Mouse (Mus musculus) MEL (cell line): ENCODE measurements around the gene Ccdc171.
A peak's percentile ranks its signal among the peaks of the same experiment; 100 is the strongest.

Experiments
- BHLHE40 ChIP-seq: IDR thresholded peaks from 2 replicates; pipeline ENCODE4 v1.6.1; 2012; ENCODE audit warnings: low read depth, mild to moderate bottlenecking, inconsistent platforms, low read length, improper control_type of control experiment, borderline replicate concordance
- CTCF ChIP-seq, 3 experiments: IDR thresholded peaks in 2 of 3; conservative IDR thresholded peaks in 1 of 3; 2 replicates each; pipeline ENCODE4 v1.5.1; 2011 to 2012; ENCODE audit warnings: low read length in 3 of 3, low read depth in 2 of 3, mild to moderate bottlenecking in 2 of 3, improper control_type of control experiment in 1 of 3, inconsistent platforms in 1 of 3, mixed read lengths in 1 of 3, moderate library complexity in 1 of 3; ENCODE audit not compliant: control insufficient read depth in 1 of 3, insufficient read depth in 1 of 3, poor library complexity in 1 of 3, severe bottlenecking in 1 of 3
- NELFE ChIP-seq: IDR thresholded peaks from 2 replicates; pipeline ENCODE4 v1.6.1; 2011; ENCODE audit warnings: low read depth, low read length, improper control_type of control experiment
- POLR2A ChIP-seq, 2 experiments: IDR thresholded peaks; 2 replicates each; pipeline ENCODE4 v1.6.1; 2011 to 2012; ENCODE audit warnings: low read length in 2 of 2, mild to moderate bottlenecking in 2 of 2, control low read depth in 1 of 2, improper control_type of control experiment in 1 of 2, low read depth in 1 of 2, moderate library complexity in 1 of 2; ENCODE audit not compliant: control insufficient read depth in 1 of 2, insufficient read depth in 1 of 2, poor library complexity in 1 of 2
- POLR2AphosphoS2 ChIP-seq: IDR thresholded peaks from 2 replicates; pipeline ENCODE4 v1.6.1; 2011; ENCODE audit warnings: low read length, improper control_type of control experiment
- RAD21 ChIP-seq: IDR thresholded peaks from 2 replicates; pipeline ENCODE4 v1.6.1; 2011; ENCODE audit warnings: mild to moderate bottlenecking, low read depth, low read length, improper control_type of control experiment
- TBP ChIP-seq: IDR thresholded peaks from 2 replicates; pipeline ENCODE4 v1.8.0; 2011; ENCODE audit warnings: low read depth, low read length, improper control_type of control experiment
- TCF12 ChIP-seq: IDR thresholded peaks from 2 replicates; pipeline ENCODE4 v1.6.1; 2014; ENCODE audit warnings: low read depth, mild to moderate bottlenecking, inconsistent platforms, low read length, improper control_type of control experiment, moderate library complexity
- USF1 ChIP-seq: IDR thresholded peaks from 2 replicates; pipeline ENCODE4 v1.6.1; 2014; ENCODE audit warnings: low read depth, mild to moderate bottlenecking, inconsistent platforms, low read length, improper control_type of control experiment, moderate library complexity
- ZMIZ1 ChIP-seq: IDR thresholded peaks from 2 replicates; pipeline ENCODE4 v1.6.1; 2012; ENCODE audit warnings: low read depth, mild to moderate bottlenecking, inconsistent platforms, low read length, improper control_type of control experiment, moderate library complexity

GRCm38 (mm10) chr4:83739137-83739890 is 214.0 kb downstream of the Ccdc171 start:
- TF ChIP-seq CTCF (IDR thresholded peaks at IDR 0.05 in 2 of 3, conservative IDR thresholded peaks at IDR 0.05 in 1 of 3; ENCODE audit: control insufficient read depth in 1 of 3, insufficient read depth in 1 of 3, low read depth in 2 of 3, low read length in 3 of 3, poor library complexity in 1 of 3, severe bottlenecking in 1 of 3) = no peak
- no peak for TF ChIP-seq RAD21
- TF ChIP-seq TBP = no peak
- no peak for TF ChIP-seq POLR2A (IDR thresholded peaks at IDR 0.05; ENCODE audit: control insufficient read depth in 1 of 2, insufficient read depth in 1 of 2, low read depth in 1 of 2, low read length in 2 of 2, poor library complexity in 1 of 2)
- no peak for TF ChIP-seq ZMIZ1
- no peak for TF ChIP-seq POLR2AphosphoS2
- TF ChIP-seq BHLHE40 = no peak
- peak; percentile 75 for TF ChIP-seq TCF12
- no peak for TF ChIP-seq USF1
- no peak for TF ChIP-seq NELFE
